Mouse (Mus musculus): Measurements from ENCODE around the gene Rnf17. TPM values are rescaled to one million over a fixed set of nuclear protein-coding genes. Genes with fewer than 3 reads are reported as not detected.

The Rnf17 gene
- polyA plus RNA-seq, 1 experiment from 2014 or later, result 1.2 TPM

- no peak overlapping the region for H3K9ac ChIP-seq
- no peaks in the 10 kb centered on the region for H3K9me3 ChIP-seq
- no peak overlapping the region for H3K27ac ChIP-seq
- H3K4me3 ChIP-seq (replicated peaks), result no peak overlapping the region
- no peaks in the 10 kb centered on the region for H3K36me3 ChIP-seq
- no peak overlapping the region for H3K4me2 ChIP-seq
- no peaks in the 10 kb centered on the region for H3K4me1 ChIP-seq
- no peak for ATAC-seq (ENCODE audit: insufficient read depth, low FRiP score, low read depth)
- 55% methylated on average over 9 of the region's 9 CpGs for WGBS
- no peaks in the 10 kb centered on the region for H3K27me3 ChIP-seq (replicated peaks)
Observed at GRCm38 (mm10) chr14:56379336-56379735, 23.0 kb upstream of the Rnf17 start.

DNA sequence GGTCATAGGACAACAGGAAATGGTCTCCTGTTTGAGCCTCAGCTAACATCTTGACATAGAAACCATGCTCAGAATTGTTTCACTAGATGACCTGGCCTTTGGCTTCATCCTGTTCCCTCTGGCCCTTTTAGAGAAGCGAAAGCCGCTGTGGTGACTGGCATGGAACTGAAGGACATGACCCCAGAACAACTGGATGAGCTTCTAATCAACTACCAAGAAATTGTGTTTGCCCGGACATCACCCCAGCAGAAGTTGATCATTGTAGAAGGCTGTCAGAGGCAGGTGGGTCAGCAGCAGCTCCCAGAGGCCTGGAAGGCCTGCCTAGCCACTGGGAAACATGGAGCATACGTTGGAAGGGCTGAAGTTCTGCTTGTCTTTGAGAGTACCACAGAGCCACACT lies 20.0 kb upstream of the Rnf17 start:
- ATAC-seq (ENCODE audit: insufficient read depth, low FRiP score, low read depth), result no peak
- H3K36me3 ChIP-seq, result no peaks in the 10 kb centered on the region
- whole genome bisulfite sequencing, result 87% methylated on average over 4 of the region's 4 CpGs

DNA sequence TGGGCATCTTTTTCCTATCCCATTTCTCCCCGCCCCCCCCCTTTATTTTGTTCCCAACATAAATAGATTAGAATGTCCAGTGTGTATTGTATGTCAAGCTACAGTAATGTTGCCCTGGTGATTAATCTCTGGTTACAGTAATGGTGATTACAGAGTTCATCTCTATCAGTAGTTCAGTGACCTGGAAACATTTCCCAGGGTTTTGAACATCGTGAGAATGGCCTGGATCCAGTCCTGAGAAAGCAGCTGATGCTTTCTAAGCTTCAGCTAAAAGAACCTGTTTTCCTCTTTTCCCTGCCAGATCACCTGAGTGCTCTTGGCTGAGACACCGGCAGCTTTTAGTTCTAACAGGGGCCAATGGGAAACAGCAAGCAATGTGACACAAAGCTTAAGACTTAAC lies 12.1 kb upstream of the Rnf17 start:
- WGBS, result 77% methylated on average over 3 of the region's 3 CpGs
- Histone ChIP-seq H3K4me3 (replicated peaks) (no peak overlapping the region), H3K4me1 (no peaks in the 10 kb centered on the region), H3K4me2 (no peak overlapping the region), H3K9me3 (no peaks in the 10 kb centered on the region), H3K9ac (no peak overlapping the region), H3K27ac (no peak overlapping the region), H3K27me3 (replicated peaks) (no peaks in the 10 kb centered on the region), H3K36me3 (no peaks in the 10 kb centered on the region)
- ATAC-seq (ENCODE audit: insufficient read depth, low FRiP score, low read depth), result no peak

More for the DNA sequence above, 20.0 kb upstream of the Rnf17 start:
- Histone ChIP-seq H3K4me3 (replicated peaks) (no peak overlapping the region), H3K4me1 (no peaks in the 10 kb centered on the region), H3K27me3 (replicated peaks) (no peaks in the 10 kb centered on the region), H3K9me3 (no peaks in the 10 kb centered on the region), H3K27ac (no peak overlapping the region), H3K9ac (no peak overlapping the region), H3K4me2 (no peak overlapping the region)

DNA sequence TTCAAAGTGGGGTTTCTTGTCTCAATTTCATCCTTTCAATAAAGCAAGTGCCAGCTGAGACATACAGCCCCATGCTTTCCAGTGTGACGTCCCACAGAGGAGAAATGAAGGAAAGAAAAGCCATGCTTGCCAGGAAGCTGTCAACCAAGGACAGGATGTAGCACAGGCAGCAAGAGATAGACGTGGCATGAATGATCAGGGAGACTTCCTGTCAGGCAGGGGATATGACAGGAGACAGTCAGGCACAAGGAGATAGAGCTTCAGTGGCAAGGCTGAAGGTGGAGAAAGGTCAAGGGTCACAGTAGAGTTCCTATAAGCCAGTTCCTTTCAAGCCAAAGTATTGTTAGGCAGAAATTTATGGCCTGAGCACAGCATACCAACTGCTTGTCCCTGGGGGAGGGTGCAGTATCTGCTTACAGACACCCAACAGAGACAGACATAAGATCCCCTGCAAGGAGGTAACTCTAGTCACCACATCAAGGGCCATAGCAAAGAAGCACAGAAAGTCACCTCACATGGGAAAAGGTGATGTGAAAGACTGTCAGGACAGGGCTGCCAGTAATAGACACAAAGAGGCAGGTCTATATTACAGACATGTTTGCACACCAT lies 8.6 kb upstream of the Rnf17 start:
- no peak overlapping the region for H3K4me2 ChIP-seq
- no peak for ATAC-seq (ENCODE audit: insufficient read depth, low FRiP score, low read depth)
- H3K27me3 ChIP-seq (replicated peaks), result no peaks in the 10 kb centered on the region
- no peak overlapping the region for H3K4me3 ChIP-seq (replicated peaks)
- H3K9me3 ChIP-seq, result no peaks in the 10 kb centered on the region
- no peak overlapping the region for H3K9ac ChIP-seq
- WGBS, result 7% methylated on average over 2 of the region's 2 CpGs
- H3K36me3 ChIP-seq, result no peaks in the 10 kb centered on the region
- H3K27ac ChIP-seq, result no peak overlapping the region
- no peaks in the 10 kb centered on the region for H3K4me1 ChIP-seq

- no peak overlapping the region for H3K9ac ChIP-seq
- H3K4me1 ChIP-seq, result no peaks in the 10 kb centered on the region
- no peaks in the 10 kb centered on the region for H3K27me3 ChIP-seq (replicated peaks)
- H3K4me2 ChIP-seq, result no peak overlapping the region
- no peak for ATAC-seq (ENCODE audit: insufficient read depth, low FRiP score, low read depth)
- H3K27ac ChIP-seq, result no peak overlapping the region
- H3K36me3 ChIP-seq, result no peaks in the 10 kb centered on the region
- no peaks in the 10 kb centered on the region for H3K9me3 ChIP-seq
- H3K4me3 ChIP-seq (replicated peaks), result no peak overlapping the region
Observed at GRCm38 (mm10) chr14:56398001-56398400, 4.4 kb upstream of the Rnf17 start.

DNA sequence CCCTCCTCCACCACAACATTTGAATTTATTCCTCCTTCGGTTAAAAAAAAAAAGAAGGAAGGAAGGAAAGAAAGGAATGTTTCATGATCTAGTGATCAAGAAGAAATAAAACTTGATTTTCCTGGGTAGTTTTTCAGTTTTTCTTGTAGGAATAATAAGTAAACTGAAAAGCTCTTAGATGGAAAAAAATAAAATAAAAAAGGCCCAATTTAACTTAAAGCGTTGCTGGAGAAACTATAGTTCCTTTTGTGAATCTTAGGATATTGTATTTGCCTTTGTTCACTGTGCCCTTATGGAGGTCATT lies 643 bp downstream of the Rnf17 start:
- WGBS, result 90% methylated on average over 2 of the region's 2 CpGs
- no peaks in the 10 kb centered on the region for H3K36me3 ChIP-seq
- H3K4me3 ChIP-seq (replicated peaks), result no peak overlapping the region
- H3K9me3 ChIP-seq, result no peaks in the 10 kb centered on the region
- peak overlapping the region; percentile 22; the same call in 1 of the 2 replicates for H3K4me2 ChIP-seq
- H3K27ac ChIP-seq, result no peak overlapping the region
- no peak for ATAC-seq (ENCODE audit: insufficient read depth, low FRiP score, low read depth)
- H3K4me1 ChIP-seq, result no peaks in the 10 kb centered on the region
- no peaks in the 10 kb centered on the region for H3K27me3 ChIP-seq (replicated peaks)
- H3K9ac ChIP-seq, result no peak overlapping the region

DNA sequence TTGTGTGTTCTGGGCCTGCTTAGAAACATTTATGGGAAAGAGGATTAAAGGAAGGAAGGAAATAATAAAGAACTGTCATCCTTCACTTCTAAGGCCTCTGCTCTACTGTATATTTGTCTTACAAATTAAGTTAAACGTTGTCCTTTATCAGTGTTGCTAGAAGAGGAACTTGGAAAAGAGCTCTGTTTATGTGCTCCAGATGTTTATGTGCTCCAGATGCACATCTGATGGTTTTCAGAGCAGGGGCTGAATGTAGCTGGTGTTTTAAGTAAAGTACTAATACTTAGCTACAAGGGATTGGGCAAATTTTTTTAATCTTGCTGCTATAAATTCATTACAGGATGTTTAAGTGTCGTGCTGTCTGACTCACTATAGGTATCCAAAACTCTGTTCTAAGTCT lies 59.7 kb downstream of the Rnf17 start:
- ATAC-seq (ENCODE audit: insufficient read depth, low FRiP score, low read depth), result no peak
- WGBS, result 36% methylated on average over 2 of the region's 2 CpGs

DNA sequence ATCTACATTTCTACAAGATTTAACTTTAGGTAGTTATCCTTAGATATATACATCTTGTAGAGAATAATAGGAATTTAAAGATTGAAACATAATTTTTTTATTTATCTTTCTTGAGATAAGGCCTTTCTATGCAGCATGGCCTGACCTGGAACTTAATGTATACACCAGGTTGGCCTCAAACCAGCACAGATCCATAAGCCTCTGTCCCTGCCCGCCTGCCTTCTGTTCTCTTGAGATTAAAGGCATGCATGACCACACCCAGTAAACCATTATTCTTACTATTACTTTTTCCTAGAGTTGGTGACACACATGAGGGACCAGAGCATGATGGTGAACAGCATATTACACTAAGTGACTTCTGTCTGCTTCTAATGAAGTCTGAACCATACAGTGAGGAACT lies 60.3 kb downstream of the Rnf17 start:
- no peaks in the 10 kb centered on the region for H3K36me3 ChIP-seq
- 46% methylated on average over 1 of the region's 1 CpGs for WGBS
- no peak overlapping the region for H3K4me3 ChIP-seq (replicated peaks)
- no peak for ATAC-seq (ENCODE audit: insufficient read depth, low FRiP score, low read depth)
- no peaks in the 10 kb centered on the region for H3K27me3 ChIP-seq (replicated peaks)
- H3K4me2 ChIP-seq, result no peak overlapping the region
- no peaks in the 10 kb centered on the region for H3K9me3 ChIP-seq
- H3K27ac ChIP-seq, result no peak overlapping the region
- no peak overlapping the region for H3K9ac ChIP-seq
- H3K4me1 ChIP-seq, result no peaks in the 10 kb centered on the region

More for the DNA sequence above, 59.7 kb downstream of the Rnf17 start:
- Histone ChIP-seq H3K27ac (no peak overlapping the region), H3K36me3 (no peaks in the 10 kb centered on the region), H3K9me3 (no peaks in the 10 kb centered on the region), H3K4me2 (no peak overlapping the region), H3K9ac (no peak overlapping the region), H3K4me1 (no peaks in the 10 kb centered on the region), H3K27me3 (replicated peaks) (no peaks in the 10 kb centered on the region), H3K4me3 (replicated peaks) (no peak overlapping the region)

DNA sequence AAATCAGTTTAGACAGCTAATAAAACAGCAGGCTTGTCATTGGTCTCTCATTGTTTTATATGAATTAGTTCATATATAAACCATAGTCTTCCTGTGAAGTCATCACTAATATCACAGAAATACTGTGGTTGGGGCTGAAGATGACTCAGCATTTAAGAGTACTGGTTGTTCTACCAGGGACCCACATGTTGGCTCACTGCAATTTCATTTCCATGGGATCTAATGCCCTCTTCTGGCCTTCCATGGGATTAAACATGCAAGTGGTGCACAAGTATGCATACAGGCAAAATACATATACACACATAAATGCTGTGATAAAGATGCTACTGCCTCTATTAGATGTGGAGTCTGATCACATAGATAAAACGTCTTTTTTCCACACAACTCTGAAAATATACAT lies 65.8 kb downstream of the Rnf17 start:
- H3K9ac ChIP-seq, result no peak overlapping the region
- H3K4me3 ChIP-seq (replicated peaks), result no peak overlapping the region
- no peaks in the 10 kb centered on the region for H3K27me3 ChIP-seq (replicated peaks)
- H3K4me2 ChIP-seq, result no peak overlapping the region
- no peaks in the 10 kb centered on the region for H3K9me3 ChIP-seq
- no peak overlapping the region for H3K27ac ChIP-seq
- no peaks in the 10 kb centered on the region for H3K4me1 ChIP-seq
- H3K36me3 ChIP-seq, result no peaks in the 10 kb centered on the region
- WGBS, result 32% methylated on average over 1 of the region's 1 CpGs
- no peak for ATAC-seq (ENCODE audit: insufficient read depth, low FRiP score, low read depth)

DNA sequence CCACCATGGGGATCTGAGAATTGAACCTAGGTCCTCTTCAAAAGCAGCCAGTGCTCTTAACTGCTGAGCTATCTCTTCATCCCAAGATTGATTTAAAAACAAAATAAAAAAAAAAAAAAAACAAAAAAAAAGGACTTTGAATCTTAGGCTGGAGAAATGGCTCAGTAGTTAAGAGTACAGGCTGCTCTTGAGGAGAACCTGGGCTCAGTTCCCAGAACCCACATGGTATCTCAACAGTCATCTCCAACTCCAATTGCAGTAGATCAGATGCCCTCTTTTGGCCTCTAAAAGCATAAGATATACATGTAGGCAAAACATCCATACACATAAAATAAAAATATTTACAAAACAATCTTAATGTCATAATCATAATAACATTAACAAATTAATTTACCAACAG lies 87.4 kb downstream of the Rnf17 start:
- no peak overlapping the region for H3K4me2 ChIP-seq
- no peak overlapping the region for H3K4me3 ChIP-seq (replicated peaks)
- no peaks in the 10 kb centered on the region for H3K36me3 ChIP-seq
- H3K27me3 ChIP-seq (replicated peaks), result no peaks in the 10 kb centered on the region
- no peak for ATAC-seq (ENCODE audit: insufficient read depth, low FRiP score, low read depth)
- no peak overlapping the region for H3K9ac ChIP-seq
- H3K4me1 ChIP-seq, result no peaks in the 10 kb centered on the region
- no peak overlapping the region for H3K27ac ChIP-seq
- no peaks in the 10 kb centered on the region for H3K9me3 ChIP-seq

DNA sequence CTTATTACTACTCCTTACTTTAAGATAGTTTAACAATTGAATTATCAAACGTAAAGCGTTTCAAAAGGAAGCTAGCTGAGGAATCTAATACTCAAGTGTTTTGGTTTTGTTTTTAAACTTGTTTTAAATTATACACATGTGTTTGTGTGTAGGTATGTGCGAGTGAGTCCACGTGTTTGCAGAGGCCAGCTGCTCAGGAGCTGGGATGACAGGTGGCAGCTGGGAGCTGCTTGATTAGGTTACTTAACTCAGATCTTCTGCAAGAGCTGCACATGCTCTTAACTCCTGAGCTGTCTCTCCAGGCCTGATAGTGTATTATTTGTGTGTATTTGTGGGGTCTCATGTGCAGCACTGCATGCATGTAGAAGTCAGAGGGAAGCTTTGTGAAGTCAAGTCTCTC lies 100.0 kb downstream of the Rnf17 start:
- Histone ChIP-seq H3K27me3 (replicated peaks) (no peaks in the 10 kb centered on the region), H3K4me3 (replicated peaks) (no peak overlapping the region), H3K27ac (no peak overlapping the region), H3K4me2 (no peak overlapping the region), H3K4me1 (no peaks in the 10 kb centered on the region), H3K9ac (no peak overlapping the region), H3K36me3 (no peaks in the 10 kb centered on the region), H3K9me3 (no peaks in the 10 kb centered on the region)
- ATAC-seq (ENCODE audit: insufficient read depth, low FRiP score, low read depth), result no peak
- WGBS, result 48% methylated on average over 4 of the region's 4 CpGs

DNA sequence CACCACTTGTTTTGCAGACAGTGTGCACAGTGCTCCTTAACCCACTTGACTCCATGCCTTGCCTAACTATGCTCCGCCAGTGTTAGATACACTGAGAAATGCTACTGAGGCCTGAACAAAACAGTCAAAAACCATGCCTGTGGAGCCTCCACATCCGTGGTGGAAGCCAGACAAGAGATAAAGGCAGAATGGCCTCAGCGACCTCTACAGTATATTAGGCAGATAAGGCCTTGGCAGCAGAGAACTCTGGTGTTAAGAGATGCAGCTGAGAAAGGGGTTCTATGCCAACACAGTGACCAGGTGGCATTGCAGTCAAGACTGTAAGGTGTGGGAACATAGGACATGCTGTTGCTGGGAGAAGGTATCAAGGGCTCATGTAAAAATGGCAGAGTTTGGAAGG lies 104.4 kb downstream of the Rnf17 start:
- Histone ChIP-seq H3K9ac (no peak overlapping the region), H3K4me1 (no peaks in the 10 kb centered on the region), H3K36me3 (no peaks in the 10 kb centered on the region), H3K4me2 (no peak overlapping the region), H3K27ac (no peak overlapping the region), H3K27me3 (replicated peaks) (no peaks in the 10 kb centered on the region), H3K9me3 (no peaks in the 10 kb centered on the region), H3K4me3 (replicated peaks) (no peak overlapping the region)
- no peak for ATAC-seq (ENCODE audit: insufficient read depth, low FRiP score, low read depth)
- WGBS, result 61% methylated on average over 3 of the region's 3 CpGs

DNA sequence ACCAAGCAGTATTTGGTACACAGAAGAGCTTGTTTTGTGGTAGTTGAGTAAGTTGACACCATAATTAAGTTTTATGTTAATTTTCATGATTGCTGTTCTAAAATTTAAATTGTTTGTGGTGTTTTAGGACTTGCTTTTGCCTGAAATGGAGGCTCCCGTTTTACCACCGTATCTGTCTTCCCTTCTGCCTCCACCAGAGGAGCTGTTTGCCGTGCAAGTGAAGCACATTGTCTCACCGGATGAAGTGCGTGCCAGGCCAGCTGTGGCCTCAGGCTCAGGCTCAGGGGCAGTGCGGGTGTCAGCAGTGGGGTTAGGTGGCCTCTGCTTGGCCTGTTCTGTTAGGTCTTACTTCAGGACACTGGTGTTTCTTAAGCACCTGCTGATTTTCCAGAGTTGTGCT lies 109.7 kb downstream of the Rnf17 start:
- H3K4me2 ChIP-seq, result no peak overlapping the region
- H3K4me3 ChIP-seq (replicated peaks), result no peak overlapping the region
- no peak for ATAC-seq (ENCODE audit: insufficient read depth, low FRiP score, low read depth)
- H3K36me3 ChIP-seq, result no peaks in the 10 kb centered on the region
- H3K27ac ChIP-seq, result no peak overlapping the region
- H3K9ac ChIP-seq, result no peak overlapping the region
- H3K27me3 ChIP-seq (replicated peaks), result no peaks in the 10 kb centered on the region
- no peaks in the 10 kb centered on the region for H3K9me3 ChIP-seq
- H3K4me1 ChIP-seq, result no peaks in the 10 kb centered on the region
- 37% methylated on average over 6 of the region's 6 CpGs for WGBS
